Mouse (Mus musculus): ENCODE data around the gene Olfr1341.

- TF ChIP-seq POLR2A (IDR thresholded peaks at IDR 0.05; ENCODE audit: low read depth, low read length) (no peak), CTCF (IDR thresholded peaks at IDR 0.05; ENCODE audit: borderline replicate concordance, insufficient read depth, low read length) (no peak)
These were observed at the start of gene Olfr1341 for GRCm38 (mm10) chr4:118703223-118703622.
